In the genomic region with DNA sequence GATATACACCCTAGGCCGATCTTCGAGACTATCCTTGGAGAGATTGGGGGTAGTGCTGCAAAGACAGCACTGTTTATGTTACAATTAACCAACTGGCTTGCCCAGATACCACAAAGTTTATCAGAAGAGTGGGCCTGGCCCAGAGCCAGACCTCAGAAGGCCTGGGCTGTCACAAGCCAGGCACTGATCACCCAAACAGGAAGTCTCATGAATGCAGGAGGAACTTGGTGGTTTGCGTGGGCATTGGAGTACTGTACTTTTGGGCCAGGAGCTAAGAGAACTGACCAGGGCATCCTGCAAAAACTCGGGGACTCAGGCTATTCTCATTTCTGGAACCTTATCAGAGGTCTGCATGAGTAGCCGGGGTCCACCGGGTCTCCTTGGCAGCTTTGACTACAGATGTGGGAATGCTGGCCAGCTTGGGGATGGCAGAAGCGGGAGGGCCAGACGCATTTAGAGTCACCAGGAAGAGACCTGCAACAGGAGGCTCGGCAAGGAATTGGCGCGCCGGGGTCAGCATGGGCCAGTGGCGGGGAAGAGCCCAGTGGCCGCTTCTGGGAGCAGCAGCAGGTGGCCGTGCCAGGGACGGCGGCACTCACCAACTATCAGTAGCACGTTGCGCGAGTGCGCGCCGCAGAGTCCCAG, we compare ENCODE assay signal across 8 mouse cellular contexts. TPM values are rescaled to one million over a fixed set of nuclear protein-coding genes. Genes with fewer than 3 reads are reported as not detected.
DNase-seq lines count a peak whose midpoint lies in the region; ATAC-seq and TF ChIP-seq lines count a peak whose summit lies in the region.

No protein-coding gene starts in this region.

- 1% methylated on average over 23 of the region's 23 CpGs for WGBS in heart, embryonic 12.5 days
- 6% methylated on average over 23 of the region's 23 CpGs for WGBS in kidney, embryonic 14.5 days

- H3K4me2 ChIP-seq in heart, embryonic 12.5 days, result peak overlapping the region; percentile 82
- H3K4me2 ChIP-seq in kidney, embryonic 14.5 days (replicated peaks; ENCODE audit: low read depth, low read length), result peak overlapping the region; percentile 86

- peak overlapping the region; percentile 77 for H3K9ac ChIP-seq in ES-E14 (ENCODE audit: insufficient read depth, low read depth, low read length, poor library complexity, severe bottlenecking)
- peak overlapping the region; percentile 79 for H3K9ac ChIP-seq in heart, embryonic 12.5 days
- H3K9ac ChIP-seq in kidney, embryonic 14.5 days (ENCODE audit: low read depth, low read length), result peak overlapping the region; percentile 75

- in situ Hi-C loops in ES-E14 (cut with MboI; ENCODE audit: low sequenced_read_pairs in 2 of 2, unreplicated experiment in 2 of 2), result no loop called here

- 0 out of 2 replicates have a peak, but pooled peaks cover 9% of the 10 kb centered on the region for H3K27me3 ChIP-seq in heart, embryonic 12.5 days (replicated peaks)
- no peaks in the 10 kb centered on the region for H3K27me3 ChIP-seq in kidney, embryonic 14.5 days (ENCODE audit: control insufficient read depth, insufficient read depth, low read length)

- H3K4me3 ChIP-seq in ES-E14 (ENCODE audit: insufficient read depth in 1 of 2, low read depth in 1 of 2, low read length in 2 of 2, poor library complexity in 1 of 2, severe bottlenecking in 1 of 2), result peak overlapping the region; percentile 80 to 90
- peak overlapping the region; percentile 95 for H3K4me3 ChIP-seq in cortical plate, adult 2 months (ENCODE audit: insufficient read depth, low read length)
- H3K4me3 ChIP-seq in heart, embryonic 12.5 days, result peak overlapping the region; percentile 64
- peak overlapping the region; percentile 66 for H3K4me3 ChIP-seq in kidney, embryonic 14.5 days (ENCODE audit: low read length)

- peaks cover 0 to 5% of the 10 kb centered on the region in 2 experiments; a peak in 1 of 4 replicates for H3K4me1 ChIP-seq in ES-E14 (ENCODE audit: control insufficient read depth in 2 of 2, insufficient read depth in 2 of 2, low read length in 2 of 2, poor library complexity in 1 of 2)
- peaks cover 2% of the 10 kb centered on the region; the same call in 1 of the 2 replicates for H3K4me1 ChIP-seq in cortical plate, adult 2 months (ENCODE audit: control insufficient read depth, insufficient read depth, low read length)
- H3K4me1 ChIP-seq in heart, embryonic 12.5 days (replicated peaks), result peaks cover 25% of the 10 kb centered on the region
- H3K4me1 ChIP-seq in kidney, embryonic 14.5 days (ENCODE audit: control insufficient read depth, insufficient read depth, low read length), result peaks cover 11% of the 10 kb centered on the region; the same call in 1 of the 2 replicates

- no peaks in the 10 kb centered on the region; the same call in 1 of the 2 replicates for H3K36me3 ChIP-seq in ES-E14 (ENCODE audit: control insufficient read depth, insufficient read depth, low read length, poor library complexity, severe bottlenecking)
- peaks cover 27% of the 10 kb centered on the region for H3K36me3 ChIP-seq in heart, embryonic 12.5 days
- no peaks in the 10 kb centered on the region for H3K36me3 ChIP-seq in kidney, embryonic 14.5 days (ENCODE audit: control insufficient read depth, insufficient read depth, low read length)

- no peak overlapping the region for H3K27ac ChIP-seq in ES-E14 (ENCODE audit: insufficient read depth, low read depth, low read length, poor library complexity, severe bottlenecking)
- peak overlapping the region; percentile 38 for H3K27ac ChIP-seq in cortical plate, adult 2 months (ENCODE audit: insufficient read depth, low read length)
- H3K27ac ChIP-seq in heart, embryonic 12.5 days (ENCODE audit: poor library complexity, severe bottlenecking), result peak overlapping the region; percentile 76
- peak overlapping the region; percentile 30; the same call in 1 of the 2 replicates for H3K27ac ChIP-seq in kidney, embryonic 14.5 days (ENCODE audit: low read depth, low read length)

- ATAC-seq in heart, embryonic 12.5 days (ENCODE audit: insufficient number of reproducible peaks, low FRiP score), result peak; percentile 43
- no peak; the same call in 1 of the 2 replicates for ATAC-seq in kidney, embryonic 14.5 days (ENCODE audit: low FRiP score, low TSS enrichment)

- no peak for TF ChIP-seq CTCF in cortical plate, adult 2 months (IDR thresholded peaks at IDR 0.05; ENCODE audit: extremely low read depth, insufficient read depth, low read length)

- DNase-seq in adrenal gland, adult (ENCODE audit: inconsistent age in 2 of 2, low spot score in 1 of 2), result peak; percentile 55 to 80
- no peak for DNase-seq in adrenal gland, postnatal 4 days (ENCODE audit: low spot score in 2 of 2)
- no peak for DNase-seq in ES-E14 (ENCODE audit: low read depth, low spot score)
- DNase-seq in lung, postnatal 10 days, result peak; percentile 83
- DNase-seq in spleen, adult 12 weeks (ENCODE audit: low spot score), result peak; percentile 48

- TF ChIP-seq POLR2A in cortical plate, adult 2 months (IDR thresholded peaks at IDR 0.05; ENCODE audit: extremely low read depth, insufficient read depth, low read length), result no peak

- no peaks in the 10 kb centered on the region for H3K9me3 ChIP-seq in ES-E14 (ENCODE audit: control insufficient read depth, insufficient read depth, low read depth, low read length)
- H3K9me3 ChIP-seq in heart, embryonic 12.5 days (replicated peaks), result no peaks in the 10 kb centered on the region
- H3K9me3 ChIP-seq in kidney, embryonic 14.5 days (ENCODE audit: control insufficient read depth, low read length), result no peaks in the 10 kb centered on the region

TF ChIP-seq in ES-E14, 5 proteins besides CTCF, POLR2A, EP300 and RAD21:
- no peak for TF ChIP-seq MAFK (IDR thresholded peaks at IDR 0.05; ENCODE audit: insufficient read depth, low read depth, low read length)
- no peak for TF ChIP-seq CHD2 (IDR thresholded peaks at IDR 0.05; ENCODE audit: low read depth, low read length)
- TF ChIP-seq HCFC1 (IDR thresholded peaks at IDR 0.05; ENCODE audit: borderline replicate concordance, insufficient read depth, low read length), result no peak
- no peak for TF ChIP-seq ZNF384 (IDR thresholded peaks at IDR 0.05; ENCODE audit: low read depth, low read length)
- TF ChIP-seq ZC3H11A (IDR thresholded peaks at IDR 0.05; ENCODE audit: borderline replicate concordance, low read depth, low read length), result no peak
TF ChIP-seq in ES-E14: peak in this region for 0.

RNA-seq across cellular contexts. Expression of gene Sgsh, which starts 0.4 kb away (rescaled TPM):
- total RNA-seq in adrenal gland, postnatal 4 days (2021), result 10 to 100 TPM; 18.3 to 20.9 TPM
- total RNA-seq in ES-E14 (2012; rRNA removed), result 3.4 and 4.9 TPM in 2 replicates
- polyA plus RNA-seq in cortical plate, adult 2 months (2012; rRNA removed), result 6.1 and 6.3 TPM in 2 replicates
- 7.3 and 7.5 TPM in 2 replicates for polyA plus RNA-seq in heart, embryonic 12.5 days (2016; fragmentation: Nextera tagmentation; extraction: Ambion mirVana)
- polyA plus RNA-seq in kidney, embryonic 14.5 days (2014; fragmentation: Nextera tagmentation; extraction: Ambion mirVana), result 7.1 and 7.9 TPM in 2 replicates

RNA-seq across cellular contexts. Expression of gene Slc26a11, which starts 0.4 kb away (rescaled TPM):
- 10 to 100 TPM; 10.9 to 11.2 TPM for total RNA-seq in adrenal gland, postnatal 4 days (2021)
- 4.4 and 7.4 TPM in 2 replicates for total RNA-seq in ES-E14 (2012; rRNA removed)
- polyA plus RNA-seq in cortical plate, adult 2 months (2012; rRNA removed), result 7.2 and 9.6 TPM in 2 replicates
- 9.8 and 10.8 TPM in 2 replicates for polyA plus RNA-seq in heart, embryonic 12.5 days (2016; fragmentation: Nextera tagmentation; extraction: Ambion mirVana)
- polyA plus RNA-seq in kidney, embryonic 14.5 days (2014; fragmentation: Nextera tagmentation; extraction: Ambion mirVana), result 5.9 and 8.2 TPM in 2 replicates

RNA-seq across cellular contexts. Expression of gene Rnf213, which starts 38.0 kb away (rescaled TPM):
- total RNA-seq in adrenal gland, postnatal 4 days (2021), result 10 to 100 TPM; 29.1 to 31.6 TPM
- total RNA-seq in ES-E14 (2012; rRNA removed), result 30.4 and 37.3 TPM in 2 replicates
- 7.1 and 8.5 TPM in 2 replicates for polyA plus RNA-seq in cortical plate, adult 2 months (2012; rRNA removed)
- 8.0 and 8.5 TPM in 2 replicates for polyA plus RNA-seq in heart, embryonic 12.5 days (2016; fragmentation: Nextera tagmentation; extraction: Ambion mirVana)
- polyA plus RNA-seq in kidney, embryonic 14.5 days (2014; fragmentation: Nextera tagmentation; extraction: Ambion mirVana), result 7.4 and 9.5 TPM in 2 replicates

RNA-seq across cellular contexts. Expression of gene Card14, which starts 47.4 kb away (rescaled TPM):
- under 1 TPM; 0.48 to 0.90 TPM for total RNA-seq in adrenal gland, postnatal 4 days (2021)
- total RNA-seq in ES-E14 (2012; rRNA removed), result 0.22 and 0.58 TPM in 2 replicates
- polyA plus RNA-seq in cortical plate, adult 2 months (2012; rRNA removed), result 0.23 and 0.33 TPM in 2 replicates
- 0.49 and 0.51 TPM in 2 replicates for polyA plus RNA-seq in heart, embryonic 12.5 days (2016; fragmentation: Nextera tagmentation; extraction: Ambion mirVana)
- polyA plus RNA-seq in kidney, embryonic 14.5 days (2014; fragmentation: Nextera tagmentation; extraction: Ambion mirVana), result 0.16 and 0.17 TPM in 2 replicates

RNA-seq across cellular contexts. Expression of gene Eif4a3, which starts 55.0 kb away (rescaled TPM):
- total RNA-seq in adrenal gland, postnatal 4 days (2021), result 100 to 1,000 TPM; 172 TPM
- total RNA-seq in ES-E14 (2012; rRNA removed), result 337 and 400 TPM in 2 replicates
- polyA plus RNA-seq in cortical plate, adult 2 months (2012; rRNA removed), result 99.2 and 101 TPM in 2 replicates
- 270 and 276 TPM in 2 replicates for polyA plus RNA-seq in heart, embryonic 12.5 days (2016; fragmentation: Nextera tagmentation; extraction: Ambion mirVana)
- polyA plus RNA-seq in kidney, embryonic 14.5 days (2014; fragmentation: Nextera tagmentation; extraction: Ambion mirVana), result 362 and 419 TPM in 2 replicates

Comparison
In these comparisons a context has a peak if more than half of its experiments do, and no peak if none do; other contexts are left out.
1. DNase-seq: peak in adrenal gland, adult (2 of 2), lung, postnatal 10 days (single experiment) and spleen, adult 12 weeks (single experiment); none in adrenal gland, postnatal 4 days (0 of 2) and ES-E14 (single experiment).
2. Peak in every context shown above with its lines, with median percentiles within 50 percentile points of each other: H3K4me3 ChIP-seq and H3K9ac ChIP-seq.